Mouse (Mus musculus) left cerebral cortex, postnatal 4 days (tissue): Measurements from ENCODE around the gene Odf3l2. TPM values are rescaled to one million over a fixed set of nuclear protein-coding genes. Genes with fewer than 3 reads are reported as not detected.

Experiments used
- DNase-seq: peaks from one replicate; pipeline ENCODE4 v3.0.0-alpha.2; 2022
- intact Hi-C: fragments of 180-260 bp; cut with DNase I; formaldehyde crosslinking; loops from one replicate; pipeline ENCODE4 v1.15.1; 2025
- total RNA-seq, 2 experiments: library from RNA; stranded (reverse); gene quantifications; 2 replicates each; pipeline ENCODE4 v1.2.3; 2021

Gene Odf3l2
- total RNA-seq, 2 experiments from 2014 or later: 0.38 to 0.40 TPM

GRCm38 (mm10) chr10:79633006-79633777 lies 12.3 kb downstream of the Odf3l2 start:
- DNase-seq: no peak
- intact Hi-C loops: no loop called here

- intact Hi-C loops: no loop called here
- DNase-seq: peak; percentile 91
These were observed 14.1 kb downstream of the Odf3l2 start for GRCm38 (mm10) chr10:79631432-79631831.

DNA sequence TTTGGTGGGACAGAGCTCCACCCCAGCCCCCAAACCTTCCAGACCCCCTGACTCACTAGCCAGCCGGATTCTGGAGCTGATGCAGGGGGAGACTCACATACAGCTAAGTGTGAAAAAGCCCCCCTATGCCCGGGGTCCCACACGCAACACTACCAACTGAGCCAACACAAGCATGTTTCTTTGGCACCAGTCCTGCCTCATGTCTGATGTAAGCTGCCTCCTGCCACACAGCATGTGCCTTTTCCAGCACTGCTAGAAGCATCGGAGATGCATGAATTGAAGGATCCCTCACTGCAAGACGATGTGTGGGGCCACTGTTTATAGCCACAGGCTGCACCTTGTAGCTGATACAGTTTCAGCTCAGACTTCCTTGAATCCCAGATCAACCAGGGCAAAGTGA lies 17.2 kb downstream of the Odf3l2 start:
- peak; percentile 53 for DNase-seq
- intact Hi-C loops: no loop called here

DNA sequence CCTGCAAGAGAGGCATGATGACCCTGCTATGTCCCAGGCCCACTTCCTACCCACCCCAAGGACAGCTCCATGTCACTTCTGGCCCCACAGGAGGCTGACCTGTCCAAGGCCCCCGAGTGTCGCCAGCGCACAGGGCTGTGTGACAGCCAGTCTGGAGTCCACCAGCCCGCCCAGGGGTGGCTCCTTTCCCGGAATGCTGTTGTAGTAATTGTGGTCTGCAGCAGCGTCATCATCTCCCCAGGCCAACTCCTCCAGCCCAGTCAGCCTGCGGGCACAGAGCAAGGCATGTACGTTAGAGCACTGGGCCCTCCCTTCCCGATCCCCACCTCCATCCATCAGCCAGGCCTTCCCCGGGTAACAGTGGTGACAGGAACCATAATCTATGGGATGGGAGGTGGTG lies 19.4 kb downstream of the Odf3l2 start:
- intact Hi-C loops: no loop called here
- DNase-seq: no peak

DNA sequence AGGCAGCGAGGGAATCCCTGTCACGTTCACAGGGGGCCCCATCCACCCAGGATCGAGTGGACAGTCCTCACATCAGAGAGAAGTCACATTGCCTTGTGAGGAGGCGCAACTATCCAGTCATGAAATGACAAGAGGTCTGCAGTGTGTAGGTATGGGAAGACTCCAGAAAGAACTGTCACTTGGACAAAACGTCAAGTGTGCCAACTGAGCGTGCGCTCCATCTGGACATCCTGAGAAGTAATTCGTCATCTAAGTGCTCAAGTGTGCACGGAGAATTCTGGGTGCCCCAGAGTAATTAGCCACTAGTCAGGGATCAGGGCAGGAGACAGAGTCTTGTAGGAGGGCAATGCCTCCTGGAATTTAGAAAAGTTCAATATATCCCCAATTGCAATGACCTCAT lies 20.1 kb downstream of the Odf3l2 start:
- intact Hi-C loops: no loop called here
- peak; percentile 51 for DNase-seq

GRCm38 (mm10) chr10:79623950-79624349 lies 21.6 kb downstream of the Odf3l2 start:
- intact Hi-C loops: no loop called here
- DNase-seq: peak; percentile 63

DNA sequence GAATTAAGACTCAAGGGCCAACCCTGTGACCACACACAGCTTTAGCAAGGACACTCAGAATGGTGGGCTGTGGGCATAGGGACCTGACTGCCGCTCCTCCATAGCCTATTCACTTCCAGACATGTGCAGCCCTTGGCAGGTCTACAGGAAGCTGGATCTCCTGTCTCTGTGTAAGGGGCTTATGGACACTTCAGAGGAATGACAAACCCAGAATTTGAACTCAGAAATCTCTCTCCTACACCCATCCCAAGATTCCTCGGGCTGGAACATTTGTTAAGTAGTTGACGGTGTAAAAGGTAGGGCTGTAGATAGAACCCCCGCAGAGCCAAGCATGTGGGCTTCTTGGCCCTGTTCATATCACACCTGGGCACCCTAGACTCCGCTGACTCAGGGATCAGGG lies 29.2 kb downstream of the Odf3l2 start:
- intact Hi-C loops: no loop called here
- DNase-seq: no peak

DNA sequence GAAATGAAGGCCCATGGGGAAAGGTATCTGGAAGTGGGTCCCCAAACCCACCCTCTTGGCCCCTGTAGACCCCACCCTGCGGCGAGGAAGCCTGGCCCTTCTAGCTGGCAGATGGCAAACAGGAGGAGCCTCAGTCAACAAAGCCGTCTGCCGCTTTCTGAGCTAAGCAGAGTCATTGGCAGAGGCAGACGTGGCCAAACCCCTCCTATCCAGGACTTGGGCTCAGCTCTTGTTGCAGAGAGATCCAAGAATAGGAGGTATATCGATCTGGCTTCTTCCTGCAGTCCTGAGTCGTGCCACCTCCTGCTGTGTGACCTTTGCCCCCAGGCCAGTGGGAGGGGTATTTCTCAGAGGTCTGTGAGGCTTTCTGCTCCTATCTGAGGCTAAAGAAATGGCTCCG lies 29.7 kb downstream of the Odf3l2 start:
- intact Hi-C loops: no loop called here
- peak; percentile 88 for DNase-seq

DNA sequence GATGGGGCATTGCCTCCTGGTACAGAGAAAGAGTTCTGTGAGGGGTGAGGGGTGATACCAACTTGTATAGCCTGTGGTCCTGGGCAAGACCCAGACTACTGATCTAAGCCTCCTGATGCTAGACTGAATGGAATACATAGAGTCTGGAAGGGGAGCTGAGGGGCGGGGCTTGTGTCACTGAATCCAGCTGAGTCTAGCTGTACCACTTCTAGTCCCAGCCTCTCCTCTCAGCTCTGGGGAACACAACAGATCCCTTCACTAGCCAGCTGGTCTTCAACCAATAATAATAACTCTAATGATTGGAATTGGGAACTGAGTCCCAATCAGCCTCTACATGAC lies 31.3 kb downstream of the Odf3l2 start:
- intact Hi-C loops: no loop called here
- no peak for DNase-seq

GRCm38 (mm10) chr10:79613578-79614304 lies 31.8 kb downstream of the Odf3l2 start, which contains the start of gene C2cd4c:
TSS of gene C2cd4c (minus strand) at chr10:79614025.
- peak; percentile 79 for DNase-seq
- intact Hi-C loops: no loop called here

DNA sequence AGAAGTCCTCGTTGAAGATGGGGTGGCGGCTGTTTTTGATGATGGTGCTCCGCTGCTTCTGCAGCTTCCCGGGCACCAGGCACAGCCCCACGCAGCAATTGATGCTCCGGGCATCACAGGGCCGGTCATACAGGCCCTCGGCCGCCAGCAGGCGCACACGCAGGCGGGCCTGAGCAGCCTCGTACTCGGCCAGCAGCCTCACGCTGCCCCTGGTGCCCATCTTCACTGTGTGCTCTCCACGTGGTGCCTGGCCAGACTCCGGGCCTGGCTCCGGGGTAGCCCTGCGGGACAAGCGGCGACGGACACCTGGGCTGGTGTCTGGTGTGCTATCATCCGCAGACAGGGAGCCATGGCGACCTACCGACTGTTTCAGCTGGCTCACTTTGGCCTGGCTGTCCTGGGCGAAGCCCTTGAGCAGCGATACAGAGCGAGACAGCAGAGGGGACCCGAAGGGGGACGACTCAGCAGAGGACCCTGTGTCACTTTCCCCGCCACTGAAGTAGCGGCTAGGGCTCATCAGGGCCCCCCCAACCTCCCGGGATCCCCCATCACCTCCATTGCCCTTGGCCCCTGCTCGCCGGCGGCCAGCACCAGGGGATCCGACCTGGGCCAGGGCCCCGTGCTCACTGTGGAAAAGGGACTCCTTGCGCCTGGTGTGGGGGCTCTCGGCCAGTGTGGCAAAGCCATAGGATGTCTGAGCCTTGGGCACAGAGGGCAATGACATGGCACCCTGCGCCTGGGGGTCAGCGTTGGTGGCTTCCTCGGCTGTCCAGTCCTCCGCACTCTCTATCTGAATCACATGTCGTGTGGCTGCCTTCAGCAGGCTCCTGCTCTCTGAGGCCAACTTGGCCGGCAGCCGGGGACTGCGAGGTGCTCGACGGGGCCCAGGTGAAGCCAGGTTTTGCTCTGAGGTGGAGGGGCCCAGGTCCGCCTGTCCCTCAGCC lies 33.1 kb downstream of the Odf3l2 start:
- intact Hi-C loops: no loop called here
- DNase-seq: peak; percentile 59

- intact Hi-C loops: no loop called here
- DNase-seq: peak; percentile 26
These were observed 34.2 kb downstream of the Odf3l2 start for GRCm38 (mm10) chr10:79611296-79611695.

GRCm38 (mm10) chr10:79609276-79609675 lies 36.3 kb downstream of the Odf3l2 start:
- intact Hi-C loops: no loop called here
- DNase-seq: no peak

- no peak for DNase-seq
- intact Hi-C loops: no loop called here
These were observed 37.6 kb downstream of the Odf3l2 start for GRCm38 (mm10) chr10:79607892-79608291.

DNA sequence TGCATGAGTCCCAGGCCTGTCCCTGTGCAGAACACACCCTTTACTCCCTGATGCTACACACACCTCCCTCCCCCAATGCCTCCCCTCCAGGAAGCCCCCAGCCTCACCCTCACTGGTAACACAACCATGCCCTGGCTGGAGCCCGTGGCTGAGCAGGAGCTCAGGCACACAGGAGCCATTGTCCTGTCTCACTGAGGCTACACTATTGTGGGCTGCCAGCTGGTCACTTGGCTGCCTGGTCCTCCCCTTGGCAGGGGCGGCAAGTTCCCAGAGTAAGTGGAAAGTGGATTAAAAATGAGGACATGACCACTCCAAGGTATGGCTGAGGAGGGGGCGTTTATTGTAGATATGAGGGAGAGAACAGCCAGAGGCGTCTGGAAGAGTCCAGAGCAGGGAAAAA lies 39.0 kb downstream of the Odf3l2 start:
- intact Hi-C loops: no loop called here

DNA sequence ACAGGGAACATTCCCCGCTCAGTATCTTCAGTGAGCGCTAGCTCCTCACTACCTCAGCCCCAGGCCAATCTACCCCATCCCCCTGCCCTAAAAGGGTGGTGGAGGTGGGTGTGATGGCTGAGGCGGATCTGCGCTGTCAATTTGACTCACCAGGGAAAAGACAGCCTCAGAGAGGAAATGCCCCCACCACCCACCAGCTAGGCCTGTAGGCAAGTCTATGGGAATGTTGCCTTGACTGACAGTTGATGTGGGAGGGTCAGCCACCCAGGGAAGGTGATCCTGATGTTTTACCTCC lies 47.7 kb downstream of the Odf3l2 start:
- DNase-seq: no peak
- intact Hi-C loops: loop anchor here (2.0 to 5.0 kb wide), 2 partner anchors 49 to 71 kb away; partner anchors contain the start of genes Odf3l2 and Tpgs1

More for the DNA sequence above, 39.0 kb downstream of the Odf3l2 start:
- DNase-seq: peak; percentile 66

- peak; percentile 47 for DNase-seq
- intact Hi-C loops: loop anchor here (2.0 to 5.0 kb wide), 2 partner anchors 50 to 72 kb away; partner anchors contain the start of genes Odf3l2 and Tpgs1
These were observed 48.2 kb downstream of the Odf3l2 start for GRCm38 (mm10) chr10:79597051-79597935.

DNA sequence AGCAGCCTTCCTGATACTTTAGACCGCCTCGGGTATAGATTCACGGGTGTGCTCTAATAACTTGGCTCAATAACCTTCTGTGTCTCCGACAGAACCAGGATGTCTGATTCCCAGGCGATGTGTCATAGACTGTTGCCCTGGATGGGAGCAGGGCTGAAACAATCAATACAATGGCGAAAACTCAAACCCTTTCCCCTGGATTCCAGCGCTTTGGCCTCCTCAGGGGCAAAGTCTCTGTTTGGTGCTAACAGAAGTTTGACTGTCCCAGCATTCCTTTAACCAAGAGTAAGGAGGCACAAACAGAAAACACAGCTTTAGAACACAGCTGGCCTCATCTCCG lies 50.0 kb downstream of the Odf3l2 start:
- intact Hi-C loops: loop anchor here (5.0 kb wide), 1 partner anchor 52 kb away; the partner anchor contains the start of gene Odf3l2
- no peak for DNase-seq

DNA sequence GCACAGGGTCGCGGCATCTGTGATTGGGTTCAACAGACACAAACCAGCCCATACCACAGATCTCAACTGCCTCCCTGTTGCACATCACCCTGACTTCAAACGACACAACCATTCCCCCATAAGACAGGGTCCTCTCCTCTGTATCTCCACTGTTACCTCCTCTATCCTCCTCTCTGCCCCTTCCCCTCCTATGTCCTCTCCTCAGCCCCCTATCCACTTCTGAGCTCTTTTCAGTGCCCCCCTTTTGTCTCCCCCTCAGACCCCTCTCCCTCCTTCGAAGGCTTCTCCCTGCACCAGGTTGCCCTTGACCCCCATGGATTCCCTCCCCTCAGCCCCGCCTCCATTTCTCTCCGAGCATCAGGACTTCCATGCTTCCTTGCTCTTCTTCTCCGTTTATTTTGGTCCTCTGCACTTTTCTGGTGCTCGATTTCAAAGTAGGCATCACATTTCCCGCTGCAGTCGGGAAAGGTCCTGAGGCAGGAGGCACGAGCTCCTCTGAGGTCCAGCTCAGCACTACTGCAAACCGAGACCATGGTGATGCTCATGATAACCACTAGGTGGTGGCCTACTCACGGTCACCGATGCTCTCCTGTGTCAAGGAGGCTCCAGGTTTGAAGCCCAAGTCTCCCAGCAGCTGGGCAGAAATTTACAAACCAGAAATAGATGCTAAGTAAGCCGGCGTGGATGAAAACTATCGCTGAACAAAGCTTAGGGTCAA lies 50.5 kb downstream of the Odf3l2 start:
- DNase-seq: peak; percentile 63
- intact Hi-C loops: loop anchor here (5.0 kb wide), 1 partner anchor 52 kb away; the partner anchor contains the start of gene Odf3l2
